Mouse (Mus musculus) adipocyte (in vitro differentiated cells): ENCODE data around the gene Kcna2.
A peak's percentile ranks its signal among the peaks of the same experiment; 100 is the strongest.

Experiments used
- DNase-seq: peaks from one replicate; pipeline ENCODE4 v3.0.0-alpha.2; 2016; ENCODE audit warnings: low spot score

Kcna2 gene

DNA sequence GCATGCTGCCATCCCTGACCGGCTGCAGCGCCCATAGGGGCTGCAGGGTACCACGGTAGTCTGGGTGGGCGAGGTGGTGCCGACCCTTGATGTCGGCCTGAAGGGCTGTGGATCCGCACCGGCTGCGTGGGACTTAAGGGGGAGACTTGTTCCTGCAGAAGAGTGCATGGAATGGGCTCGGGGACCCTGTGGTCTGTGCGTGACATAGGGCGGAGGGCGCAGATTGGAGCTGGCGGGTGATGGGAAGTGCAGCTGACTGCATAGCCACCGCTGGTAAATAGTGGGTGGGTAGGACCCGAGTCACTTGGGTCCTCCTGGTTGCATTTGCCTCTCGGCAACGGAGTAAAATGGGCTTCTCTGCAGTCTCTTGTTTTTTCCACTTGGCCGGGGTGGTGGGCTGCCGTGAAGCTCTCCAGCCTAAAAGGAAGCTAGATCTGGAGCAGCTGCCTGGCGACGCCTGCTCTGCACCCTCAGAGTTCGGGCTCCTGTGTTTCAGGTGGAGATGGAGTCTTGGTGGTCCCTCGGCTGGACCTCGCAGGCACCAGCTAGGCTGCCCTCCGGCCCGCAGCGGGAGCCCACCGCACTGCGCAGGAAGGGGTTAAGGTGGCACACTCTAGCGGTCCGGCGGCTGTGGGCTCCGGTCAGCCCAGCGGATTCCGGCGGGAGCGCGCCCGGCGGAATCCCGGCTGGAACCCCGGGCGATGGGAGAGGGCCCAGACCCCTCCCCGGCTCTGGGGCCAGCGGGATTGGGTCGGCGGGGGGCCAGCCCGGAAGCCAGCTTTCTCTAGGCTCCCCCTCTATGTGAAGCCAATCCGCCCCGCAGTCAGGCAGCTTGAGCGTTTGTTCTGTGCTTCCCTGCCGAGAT is 1.1 kb downstream of the Kcna2 start:
- DNase-seq: no peak

GRCm38 (mm10) chr3:107103041-107103440 is 2.1 kb downstream of the Kcna2 start:
- no peak for DNase-seq

- DNase-seq: no peak
These were observed 2.5 kb downstream of the Kcna2 start for GRCm38 (mm10) chr3:107103462-107103861.

DNA sequence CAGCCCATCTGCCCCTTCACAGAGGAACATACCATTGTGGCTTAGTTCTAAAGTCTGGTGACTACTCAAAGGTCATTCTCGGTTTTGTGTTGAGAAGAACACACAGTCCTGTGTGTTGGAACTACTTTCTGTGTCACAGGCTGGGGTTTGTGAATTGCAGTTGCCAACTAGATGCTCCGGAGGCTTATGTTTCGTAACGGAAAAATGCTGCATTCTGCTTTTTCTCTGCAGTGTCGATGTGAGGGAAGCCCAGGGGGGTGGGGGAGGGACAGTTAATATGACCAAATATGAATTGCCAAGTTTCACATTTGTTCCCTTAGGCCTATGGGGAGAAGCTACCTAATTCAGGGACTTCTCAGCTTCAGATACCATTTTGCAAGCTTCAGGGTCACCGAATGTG is 5.0 kb downstream of the Kcna2 start:
- peak; percentile 7 for DNase-seq

DNA sequence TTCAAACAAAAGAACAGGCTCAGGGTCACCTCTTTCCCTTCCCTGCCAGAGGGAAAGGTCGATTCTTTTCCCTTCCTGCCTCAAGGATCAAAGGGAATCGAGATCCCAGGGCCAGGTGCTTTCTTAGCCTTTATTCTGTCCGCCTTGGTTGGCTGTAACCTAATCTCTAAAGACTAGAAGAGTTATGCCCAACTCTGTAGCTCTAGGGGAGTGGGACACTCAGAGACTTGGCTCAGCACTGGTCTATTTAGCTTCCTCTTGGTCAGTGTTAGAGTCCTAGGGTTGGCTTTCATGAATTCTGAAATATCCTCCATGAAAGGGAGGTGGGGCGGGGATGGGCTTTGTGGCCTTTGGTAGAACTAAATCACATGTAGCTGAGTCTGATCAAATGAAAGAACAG is 11.6 kb downstream of the Kcna2 start:
- no peak for DNase-seq

- DNase-seq: no peak
These were observed 12.2 kb downstream of the Kcna2 start for GRCm38 (mm10) chr3:107112932-107113659.

GRCm38 (mm10) chr3:107113771-107114737 is 13.1 kb downstream of the Kcna2 start:
- no peak for DNase-seq

GRCm38 (mm10) chr3:107114941-107115340 is 14.0 kb downstream of the Kcna2 start:
- no peak for DNase-seq

DNA sequence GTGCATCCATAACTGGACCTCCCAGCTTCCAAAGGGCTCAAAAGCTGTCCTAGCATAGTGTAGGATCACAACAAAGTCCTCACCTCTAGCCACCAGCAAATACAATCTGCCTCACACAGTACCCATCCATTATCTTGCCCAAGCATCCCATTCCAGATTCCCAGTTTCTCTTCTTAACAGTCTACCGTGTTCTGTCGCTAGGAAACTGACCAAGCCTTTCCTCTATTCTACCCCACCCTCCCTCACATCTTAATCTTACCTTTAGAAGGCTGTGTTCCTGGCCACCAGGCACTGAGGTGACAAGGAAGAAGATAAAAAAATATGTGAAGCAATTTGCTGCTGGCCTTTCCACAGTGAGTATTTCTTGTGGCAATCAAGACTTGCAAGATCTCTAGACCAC is 14.8 kb downstream of the Kcna2 start:
- no peak for DNase-seq

DNA sequence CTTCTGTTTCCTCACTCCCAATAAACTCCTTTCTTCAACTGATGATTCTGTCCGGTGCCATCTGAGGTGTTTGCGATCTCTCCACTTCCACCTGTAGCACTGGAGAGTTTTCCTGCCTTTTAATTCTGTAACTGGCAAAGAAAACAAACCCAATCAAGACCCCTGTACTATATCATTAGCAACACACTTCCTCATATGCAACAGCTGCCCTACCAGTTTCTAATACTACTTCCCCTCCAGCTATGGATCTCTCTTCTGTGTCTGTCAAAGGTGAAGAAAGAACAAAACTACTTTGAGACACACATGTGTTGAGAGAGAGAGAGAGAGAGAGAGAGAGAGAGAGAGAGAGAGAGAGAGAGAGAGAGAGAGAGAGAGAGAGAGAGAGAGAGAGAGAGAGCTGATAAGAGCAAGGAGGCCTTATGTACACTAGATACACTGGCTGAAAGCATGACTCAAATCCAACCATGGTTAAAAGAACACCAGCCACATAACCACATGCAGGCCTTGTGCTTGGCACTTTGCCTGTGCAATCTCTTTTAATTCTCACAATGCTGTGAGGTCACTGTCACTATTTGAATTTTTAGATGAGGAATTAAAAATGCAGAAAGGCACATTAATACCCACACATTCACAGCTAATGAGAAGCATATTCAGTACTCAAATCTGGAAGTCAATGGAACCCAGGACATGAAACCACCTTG is 19.1 kb downstream of the Kcna2 start:
- no peak for DNase-seq

GRCm38 (mm10) chr3:107122306-107122705 is 21.4 kb downstream of the Kcna2 start:
- DNase-seq: no peak

DNA sequence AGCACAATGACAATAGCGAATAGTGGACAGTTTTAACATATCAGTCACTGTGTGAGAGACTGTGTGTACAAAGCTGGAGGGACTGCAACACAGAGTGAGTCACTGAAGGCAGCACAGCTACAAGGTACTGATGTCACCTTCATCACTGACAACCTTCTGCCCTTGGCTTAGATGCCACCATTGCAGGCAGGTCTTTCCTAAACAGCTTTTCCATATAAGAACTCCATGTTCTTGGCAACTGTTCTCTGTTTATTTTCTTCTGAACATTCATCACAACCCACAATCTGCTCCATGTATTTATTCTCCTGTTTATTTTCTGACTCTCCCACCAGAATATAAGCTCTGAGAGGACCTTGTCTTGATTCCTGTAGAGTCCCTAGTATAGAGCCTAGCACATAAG is 26.7 kb downstream of the Kcna2 start:
- no peak for DNase-seq

- DNase-seq: no peak
These were observed 27.5 kb downstream of the Kcna2 start for GRCm38 (mm10) chr3:107128421-107128820.

DNA sequence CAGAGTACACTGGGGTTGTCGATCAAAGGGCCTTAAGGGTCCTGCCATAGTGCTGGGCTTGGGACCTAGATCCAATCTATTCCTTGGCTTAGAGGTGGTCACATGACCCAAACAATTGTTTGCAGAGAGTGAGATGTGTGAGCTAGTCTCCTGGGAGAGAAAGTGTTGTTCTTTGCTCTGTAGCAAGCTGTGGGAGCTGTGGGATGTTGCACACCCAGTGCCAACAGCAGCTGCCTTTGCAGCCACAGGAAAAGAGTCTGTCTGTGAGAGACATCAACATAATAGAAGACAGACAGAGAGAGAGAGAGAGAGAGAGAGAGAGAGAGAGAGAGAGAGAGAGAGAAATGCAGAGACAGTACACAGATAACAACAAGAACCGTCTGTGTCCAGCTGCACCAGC is 28.3 kb downstream of the Kcna2 start:
- no peak for DNase-seq

DNA sequence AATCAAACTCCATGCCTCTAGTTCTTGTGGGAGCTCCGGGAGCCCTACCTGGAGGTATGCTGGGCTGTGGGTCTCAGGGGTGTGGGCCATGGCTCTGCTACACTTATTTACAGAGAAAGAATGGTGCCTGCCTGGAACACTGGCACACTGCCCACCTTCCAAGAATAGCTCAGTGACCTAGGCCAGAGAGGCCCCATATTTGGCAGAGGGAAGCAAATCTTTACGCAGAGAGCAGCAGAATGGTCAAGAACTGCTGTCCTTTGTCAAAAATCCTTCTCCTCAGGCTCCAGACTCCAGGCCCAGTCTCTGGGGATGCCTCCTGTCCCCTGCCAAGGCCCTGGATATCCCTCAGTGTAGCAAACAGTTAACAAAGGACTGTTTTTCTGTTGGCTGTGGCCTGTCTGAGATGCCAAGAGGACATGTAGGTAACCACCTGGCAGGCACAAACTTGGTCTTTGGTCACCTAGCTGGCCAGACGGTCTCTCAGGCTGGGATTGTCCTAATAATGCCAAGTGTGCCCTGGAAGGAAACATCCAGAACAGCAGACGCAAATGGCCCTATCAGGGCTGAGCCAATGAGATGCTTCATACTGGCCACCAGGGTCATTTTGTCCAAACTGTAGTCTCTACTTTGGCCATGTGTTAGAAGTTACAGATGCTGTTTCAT is 29.8 kb downstream of the Kcna2 start:
- DNase-seq: peak; percentile 71

GRCm38 (mm10) chr3:107131846-107132245 is 30.9 kb downstream of the Kcna2 start:
- DNase-seq: no peak

- no peak for DNase-seq
These were observed 31.7 kb downstream of the Kcna2 start for GRCm38 (mm10) chr3:107132651-107133050.

DNA sequence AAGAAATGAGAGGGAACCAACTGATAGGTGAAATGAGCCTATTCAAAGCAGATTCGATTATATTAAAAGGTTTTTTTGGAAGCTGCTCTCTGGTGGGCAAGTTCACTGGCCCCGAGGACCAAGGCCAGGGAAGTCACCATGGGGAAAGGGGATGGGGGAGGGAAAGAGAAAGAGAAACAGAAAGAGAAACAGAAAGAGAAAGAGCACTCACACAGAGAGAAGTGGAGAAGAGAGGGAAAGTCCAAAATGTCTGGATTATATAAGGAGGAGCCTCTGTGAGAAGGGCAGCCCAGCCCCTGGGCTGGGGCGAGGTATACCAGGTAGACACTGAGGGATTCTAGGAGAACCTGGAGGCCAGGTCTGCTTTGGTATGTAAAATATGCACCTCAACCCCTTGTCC is 33.5 kb downstream of the Kcna2 start:
- DNase-seq: no peak

GRCm38 (mm10) chr3:107147126-107147525 is 46.2 kb downstream of the Kcna2 start:
- DNase-seq: no peak

DNA sequence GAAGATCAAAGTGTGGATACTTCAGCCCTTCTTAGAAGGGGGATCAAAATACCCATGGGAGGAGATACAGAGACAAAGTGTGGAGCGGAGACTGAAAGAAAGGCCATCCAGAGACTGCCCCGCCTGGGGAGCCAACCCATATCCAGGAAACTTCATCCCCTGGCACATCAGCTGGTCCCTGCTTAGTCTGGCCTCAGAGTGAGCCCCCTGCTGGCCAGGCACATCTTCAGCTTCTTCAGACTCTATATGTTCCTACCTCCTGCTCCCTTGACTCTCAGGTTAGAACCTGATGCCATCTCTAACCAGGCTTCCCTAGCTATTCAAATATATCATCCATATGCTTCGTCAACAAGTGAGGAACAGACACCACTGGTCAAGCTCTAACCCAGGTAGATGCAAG is 48.1 kb downstream of the Kcna2 start:
- peak; percentile 25 for DNase-seq

DNA sequence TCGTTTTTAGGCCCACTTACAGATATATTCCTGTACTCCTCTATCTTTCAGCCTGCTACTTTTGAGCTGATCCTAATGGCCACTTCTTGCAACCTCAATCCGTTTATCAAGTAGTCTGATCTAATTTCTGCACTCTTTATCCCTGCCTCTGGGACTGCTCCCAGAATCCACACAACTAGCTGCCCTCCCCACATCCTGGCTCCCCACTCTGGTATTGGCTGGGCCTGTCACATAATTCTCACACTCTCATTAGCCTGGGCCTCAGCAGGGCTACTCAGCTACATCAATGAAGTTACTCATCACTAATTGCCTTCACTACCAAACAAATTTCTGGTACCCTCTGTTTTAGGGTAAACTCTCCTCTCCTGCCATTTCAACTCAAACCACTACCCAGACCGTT is 49.5 kb downstream of the Kcna2 start:
- DNase-seq: no peak
